Mouse (Mus musculus) cerebellum, adult 18-20 months (tissue): Measurements from ENCODE around the gene Hbb-bh1.
"Not testable (repeated sequence)": the region's sequence is repeated elsewhere in the genome, so short reads cannot be mapped to it uniquely, and the experiment has no call there.

Source experiments
- DNase-seq, 2 experiments: peaks; one replicate each; pipeline ENCODE4 v3.0.0; 2021

The Hbb-bh1 gene

GRCm38 (mm10) chr7:103811223-103811845, 31.6 kb downstream of the Hbb-bh1 start:
- DNase-seq = no peak

DNA sequence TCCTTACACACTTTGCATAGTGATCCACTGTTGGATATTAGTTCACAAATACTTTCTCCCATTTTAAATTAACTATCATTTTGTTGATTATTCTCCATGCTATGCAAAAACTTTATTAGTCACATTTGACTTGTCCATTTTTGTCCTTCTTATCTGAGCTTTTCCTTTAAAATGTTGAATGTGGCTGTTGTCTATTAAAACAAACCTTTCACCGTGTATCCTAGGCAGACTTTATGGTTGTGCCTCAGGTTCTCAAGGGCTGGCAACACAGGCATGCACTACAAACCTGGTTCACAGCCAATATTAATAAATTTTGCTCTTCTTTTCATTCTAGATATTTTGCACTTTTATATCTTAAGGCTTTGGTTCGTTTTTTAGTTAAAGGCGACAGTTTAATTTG, 32.2 kb downstream of the Hbb-bh1 start:
- DNase-seq = no peak

GRCm38 (mm10) chr7:103810296-103810695, 32.7 kb downstream of the Hbb-bh1 start:
- DNase-seq = no peak

GRCm38 (mm10) chr7:103809801-103810155, 33.2 kb downstream of the Hbb-bh1 start:
- no peak for DNase-seq

- DNase-seq = no peak
These were observed 33.8 kb downstream of the Hbb-bh1 start for GRCm38 (mm10) chr7:103808971-103809800.

GRCm38 (mm10) chr7:103808120-103808519, 34.8 kb downstream of the Hbb-bh1 start:
- DNase-seq = not testable (repeated sequence)

GRCm38 (mm10) chr7:103806856-103807255, 36.1 kb downstream of the Hbb-bh1 start:
- peak; percentile 1 to 2 for DNase-seq

DNA sequence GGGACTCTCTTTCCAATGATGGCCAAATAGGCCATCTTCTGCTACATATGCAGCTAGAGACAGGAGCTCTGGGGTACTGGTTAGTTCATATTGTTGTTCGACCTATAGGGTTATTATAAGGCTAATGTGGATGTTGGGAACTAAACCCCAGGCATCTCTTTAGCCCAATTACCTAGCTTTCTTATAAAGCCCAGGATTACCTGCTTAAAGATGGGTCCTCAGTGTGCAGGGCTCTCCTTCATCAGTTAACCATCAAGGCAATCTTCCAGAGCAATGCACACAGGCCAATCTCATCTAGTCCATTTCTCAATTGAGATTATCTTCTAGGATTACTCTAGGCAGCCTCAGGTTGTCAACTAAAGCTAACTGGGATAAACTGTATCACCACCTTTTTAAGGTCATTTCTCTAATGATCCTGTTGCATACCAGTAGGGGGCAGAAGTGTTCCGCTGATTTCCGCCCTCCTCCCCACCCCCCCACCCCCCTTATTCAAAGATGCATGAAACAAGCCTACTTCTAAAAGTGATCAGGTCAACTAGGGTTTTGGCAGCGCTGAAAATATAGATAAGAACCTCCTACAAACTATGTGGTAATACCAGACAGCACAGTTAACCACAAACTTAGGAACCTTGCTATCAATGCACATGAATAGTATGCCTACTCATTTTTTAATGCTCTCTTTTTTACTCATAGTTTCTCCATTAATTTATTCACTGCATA, 50.1 kb downstream of the Hbb-bh1 start:
- DNase-seq = no peak

DNA sequence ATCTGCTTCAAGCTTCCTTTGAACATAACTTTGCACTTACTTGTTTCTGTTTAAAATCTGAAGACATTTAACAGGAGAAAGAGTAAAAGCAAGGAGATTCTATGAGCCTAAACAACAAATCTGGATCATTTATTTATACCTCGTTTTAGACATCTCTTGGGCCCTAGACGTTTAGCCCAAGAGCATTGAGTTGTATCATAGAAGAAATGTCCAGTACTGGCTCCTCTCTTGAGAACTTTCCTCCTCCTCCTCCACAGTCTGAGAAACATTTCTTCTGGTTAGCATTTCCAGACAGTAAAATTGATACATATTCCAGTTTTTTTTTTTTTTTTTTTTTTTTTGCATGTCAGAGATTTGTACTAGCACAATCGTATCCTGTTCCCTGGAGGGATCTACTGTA, 51.2 kb downstream of the Hbb-bh1 start, which contains the start of gene Olfr67:
Gene Olfr67 (minus strand): TSS at position 101 of the 400 bp plus-strand sequence.
- no peak for DNase-seq
